Mouse (Mus musculus) ES-E14 (cell line): ENCODE results near the gene Phykpl.

Experiments
- CHD2 ChIP-seq: IDR thresholded peaks from 2 replicates; pipeline ENCODE4 v1.6.1; 2014; ENCODE audit warnings: mild to moderate bottlenecking, low read depth, low read length, inconsistent platforms
- HCFC1 ChIP-seq: IDR thresholded peaks from 2 replicates; pipeline ENCODE4 v1.6.1; 2012; ENCODE audit warnings: low read length, inconsistent platforms, borderline replicate concordance; ENCODE audit not compliant: insufficient read depth
- MAFK ChIP-seq: IDR thresholded peaks from 2 replicates; pipeline ENCODE4 v1.6.1; 2014; ENCODE audit warnings: mild to moderate bottlenecking, low read depth, low read length, inconsistent platforms; ENCODE audit not compliant: insufficient read depth
- ZC3H11A ChIP-seq: IDR thresholded peaks from 2 replicates; pipeline ENCODE4 v1.6.1; 2012; ENCODE audit warnings: low read depth, mild to moderate bottlenecking, inconsistent platforms, low read length, borderline replicate concordance

DNA sequence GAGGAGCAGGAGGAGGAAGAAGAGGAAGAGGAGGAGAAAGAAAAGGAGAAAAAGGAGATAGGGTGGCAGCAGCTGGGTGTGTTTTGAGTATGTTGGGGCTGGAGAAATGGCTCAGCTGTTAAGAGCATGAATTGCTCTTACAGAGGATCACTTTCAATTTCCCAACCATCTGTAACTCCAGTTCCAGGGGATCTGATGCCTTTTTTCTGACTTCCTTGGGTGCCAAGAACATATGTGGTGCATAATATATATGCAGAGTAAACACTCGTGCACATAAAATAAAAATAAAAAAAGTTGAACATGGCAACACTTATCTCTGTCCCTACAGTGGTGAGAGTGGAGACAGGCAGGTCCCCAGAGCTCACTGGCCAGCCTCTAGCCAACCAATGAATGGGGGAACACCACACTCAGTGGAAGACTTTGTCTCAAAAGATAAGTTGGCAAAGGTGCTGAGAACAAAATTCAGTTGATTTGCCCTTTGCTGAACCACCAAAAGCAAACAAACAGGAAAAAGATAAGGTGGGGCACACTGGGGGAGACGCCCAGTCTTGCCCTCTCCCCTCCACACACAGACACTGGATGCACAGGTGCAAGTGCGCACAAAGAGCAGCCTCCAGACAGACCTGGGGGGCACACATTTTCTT is 24.8 kb downstream of the Phykpl start:
- TF ChIP-seq HCFC1: no peak
- no peak for TF ChIP-seq MAFK
- TF ChIP-seq ZC3H11A: no peak
- no peak for TF ChIP-seq CHD2
